15 mouse cellular contexts compared by ENCODE assay signal in genomic region chr16:5766771-5767421, GRCm38 (mm10).
A peak's percentile ranks its signal among the peaks of the same experiment; 100 is the strongest.
DNase-seq lines count a peak whose midpoint lies in the region; ATAC-seq lines count a peak whose summit lies in the region.
"Had no signal": no experiment of that assay in that cellular context is flagged by ENCODE, and none has a peak within 500 bp of the region (broad histone marks: within the 10 kb centered on the region; RNA-seq: fewer than 3 reads in every experiment).

No protein-coding gene starts in this region.

- H3K4me3 ChIP-seq in hindbrain, embryonic 13.5 days = no peak overlapping the region
- H3K4me3 ChIP-seq in hindbrain, embryonic 11.5 days (ENCODE audit: low read depth, low read length) = no peak overlapping the region
- no peak overlapping the region for H3K4me3 ChIP-seq in forebrain, embryonic 16.5 days (replicated peaks; ENCODE audit: low read length)
- no peak overlapping the region for H3K4me3 ChIP-seq in kidney, embryonic 16.5 days (ENCODE audit: low read length)
- H3K4me3 ChIP-seq: liver, embryonic 15.5 days had no signal

- H3K36me3 ChIP-seq in hindbrain, embryonic 13.5 days = no peaks in the 10 kb centered on the region
- H3K36me3 ChIP-seq in hindbrain, embryonic 11.5 days (ENCODE audit: control insufficient read depth, insufficient read depth, low read length) = no peaks in the 10 kb centered on the region
- H3K36me3 ChIP-seq in forebrain, embryonic 16.5 days (ENCODE audit: control insufficient read depth, insufficient read depth) = no peaks in the 10 kb centered on the region
- no peaks in the 10 kb centered on the region for H3K36me3 ChIP-seq in kidney, embryonic 16.5 days (ENCODE audit: insufficient read depth, low read length)
- H3K36me3 ChIP-seq: liver, embryonic 15.5 days had no signal

- intact Hi-C loops in gastrocnemius, postnatal 14 days (cut with DNase I; ENCODE audit: low total_unique reads) = no loop called here

- DNase-seq in hindbrain, embryonic 11.5 days (ENCODE audit: low spot score) = no peak
- peak; percentile 89 for DNase-seq in layer of hippocampus, adult 9-11 months
- DNase-seq in right cerebral cortex, adult 18-20 months = peak; percentile 15
- DNase-seq in adrenal gland, postnatal 14 days = no peak
- no peak for DNase-seq in gastrocnemius, postnatal 14 days
- DNase-seq: adrenal gland, adult 2 months; cerebellum, adult 9-11 months; heart, postnatal 10 days; kidney, adult 11 months; thymus, postnatal 25 days had no signal

- H3K27me3 ChIP-seq in hindbrain, embryonic 13.5 days = no peaks in the 10 kb centered on the region
- no peaks in the 10 kb centered on the region for H3K27me3 ChIP-seq in hindbrain, embryonic 11.5 days (ENCODE audit: control insufficient read depth, insufficient read depth, low read length)
- H3K27me3 ChIP-seq in forebrain, embryonic 16.5 days (replicated peaks; ENCODE audit: control insufficient read depth, insufficient read depth, low read length) = no peaks in the 10 kb centered on the region
- no peaks in the 10 kb centered on the region for H3K27me3 ChIP-seq in kidney, embryonic 16.5 days (ENCODE audit: insufficient read depth, low read length)
- H3K27me3 ChIP-seq: liver, embryonic 15.5 days had no signal

- H3K4me2 ChIP-seq in hindbrain, embryonic 13.5 days = no peak overlapping the region
- no peak overlapping the region for H3K4me2 ChIP-seq in hindbrain, embryonic 11.5 days (replicated peaks; ENCODE audit: low read depth, low read length)
- H3K4me2 ChIP-seq in forebrain, embryonic 16.5 days (ENCODE audit: low read length) = 0 out of 2 replicates have a peak overlapping the region, but pooled peaks have one; percentile 25
- H3K4me2 ChIP-seq in kidney, embryonic 16.5 days (replicated peaks; ENCODE audit: low read depth, low read length) = no peak overlapping the region
- H3K4me2 ChIP-seq: liver, embryonic 15.5 days had no signal

- peak overlapping the region; percentile 26; the same call in 1 of the 2 replicates for H3K9ac ChIP-seq in hindbrain, embryonic 13.5 days
- H3K9ac ChIP-seq in hindbrain, embryonic 11.5 days (ENCODE audit: low read depth, low read length) = no peak overlapping the region
- peak overlapping the region; percentile 25; the same call in 1 of the 2 replicates for H3K9ac ChIP-seq in forebrain, embryonic 16.5 days (replicated peaks; ENCODE audit: low read depth, low read length)
- no peak overlapping the region for H3K9ac ChIP-seq in kidney, embryonic 16.5 days (replicated peaks; ENCODE audit: low read length)
- H3K9ac ChIP-seq: liver, embryonic 15.5 days had no signal

- H3K27ac ChIP-seq in hindbrain, embryonic 13.5 days = peak overlapping the region; percentile 82
- no peak overlapping the region for H3K27ac ChIP-seq in hindbrain, embryonic 11.5 days (ENCODE audit: low read depth, low read length)
- peak overlapping the region; percentile 97 for H3K27ac ChIP-seq in forebrain, embryonic 16.5 days (ENCODE audit: low read length)
- no peak overlapping the region for H3K27ac ChIP-seq in kidney, embryonic 16.5 days (ENCODE audit: low read length)
- H3K27ac ChIP-seq: liver, embryonic 15.5 days; macrophage had no signal

- WGBS in hindbrain, embryonic 13.5 days = 44% methylated on average over 19 of the region's 19 CpGs
- WGBS in hindbrain, embryonic 11.5 days = 74% methylated on average over 19 of the region's 19 CpGs
- WGBS in forebrain, embryonic 16.5 days = 42% methylated on average over 19 of the region's 19 CpGs
- WGBS in kidney, embryonic 16.5 days = 85% methylated on average over 19 of the region's 19 CpGs

- H3K9me3 ChIP-seq in hindbrain, embryonic 13.5 days = no peaks in the 10 kb centered on the region
- H3K9me3 ChIP-seq in hindbrain, embryonic 11.5 days (ENCODE audit: control insufficient read depth, low read length) = no peaks in the 10 kb centered on the region
- no peaks in the 10 kb centered on the region for H3K9me3 ChIP-seq in forebrain, embryonic 16.5 days (ENCODE audit: control insufficient read depth, low read length)
- H3K9me3 ChIP-seq in kidney, embryonic 16.5 days (ENCODE audit: low read length) = no peaks in the 10 kb centered on the region
- H3K9me3 ChIP-seq: liver, embryonic 15.5 days had no signal

- ATAC-seq in hindbrain, embryonic 13.5 days (ENCODE audit: low FRiP score) = peak; percentile 75
- ATAC-seq in hindbrain, embryonic 11.5 days (ENCODE audit: low FRiP score) = no peak
- peak; percentile 95 for ATAC-seq in forebrain, embryonic 16.5 days
- ATAC-seq in kidney, embryonic 16.5 days (ENCODE audit: low FRiP score, low TSS enrichment) = no peak

- H3K4me1 ChIP-seq in hindbrain, embryonic 13.5 days (replicated peaks) = peaks cover 20% of the 10 kb centered on the region
- H3K4me1 ChIP-seq in hindbrain, embryonic 11.5 days (replicated peaks; ENCODE audit: control insufficient read depth, insufficient read depth, low read length) = no peaks in the 10 kb centered on the region
- peaks cover 9% of the 10 kb centered on the region for H3K4me1 ChIP-seq in forebrain, embryonic 16.5 days (replicated peaks; ENCODE audit: control insufficient read depth, insufficient read depth, low read length)
- no peaks in the 10 kb centered on the region for H3K4me1 ChIP-seq in kidney, embryonic 16.5 days (ENCODE audit: insufficient read depth, low read length)
- H3K4me1 ChIP-seq: liver, embryonic 15.5 days had no signal

Comparison
In these comparisons a context has a peak if more than half of its experiments do, and no peak if none do; other contexts are left out.
1. ATAC-seq: peak in hindbrain, embryonic 13.5 days (single experiment) and forebrain, embryonic 16.5 days (single experiment); none in hindbrain, embryonic 11.5 days (single experiment) and kidney, embryonic 16.5 days (single experiment).
2. H3K27ac ChIP-seq: peak in hindbrain, embryonic 13.5 days (single experiment) and forebrain, embryonic 16.5 days (single experiment); none in hindbrain, embryonic 11.5 days (single experiment) and kidney, embryonic 16.5 days (single experiment).
3. H3K9ac ChIP-seq: peak in hindbrain, embryonic 13.5 days (single experiment) and forebrain, embryonic 16.5 days (single experiment); none in hindbrain, embryonic 11.5 days (single experiment) and kidney, embryonic 16.5 days (single experiment).
4. DNase-seq: peak in layer of hippocampus, adult 9-11 months (single experiment) and right cerebral cortex, adult 18-20 months (single experiment); none in hindbrain, embryonic 11.5 days (single experiment), adrenal gland, postnatal 14 days (single experiment) and gastrocnemius, postnatal 14 days (single experiment).